Mouse (Mus musculus) kidney, embryonic 15.5 days (tissue): Measurements from ENCODE around the gene Tspan9. TPM values are rescaled to one million over a fixed set of nuclear protein-coding genes. Genes with fewer than 3 reads are reported as not detected.
A peak's percentile ranks its signal among the peaks of the same experiment; 100 is the strongest.

Experiments used
- ATAC-seq: fragments of 200-750 bp; cut with Nextera tagmentation; replicated peaks from 2 replicates; pipeline ENCODE4 v1.8.0; 2017; ENCODE audit warnings: moderate TSS enrichment; ENCODE audit not compliant: low FRiP score
- H3K27ac ChIP-seq: fragments of 300-500 bp; sonication (generic); 2 replicates; pipeline ENCODE4 v1.5.1; 2015; ENCODE audit warnings: mild to moderate bottlenecking, inconsistent platforms
- H3K27me3 ChIP-seq: fragments of 300-500 bp; sonication (generic); 2 replicates; pipeline ENCODE4 v1.6.1; 2015; ENCODE audit warnings: inconsistent platforms
- H3K36me3 ChIP-seq: fragments of 300-500 bp; sonication (generic); 2 replicates; pipeline ENCODE4 v1.6.1; 2015; ENCODE audit warnings: inconsistent platforms
- H3K4me1 ChIP-seq: fragments of 300-500 bp; sonication (generic); 2 replicates; pipeline ENCODE4 v1.6.1; 2015; ENCODE audit warnings: inconsistent platforms
- H3K4me2 ChIP-seq: fragments of 300-500 bp; sonication (generic); 2 replicates; pipeline ENCODE4 v1.6.1; 2015; ENCODE audit warnings: moderate library complexity, mild to moderate bottlenecking, inconsistent platforms
- H3K4me3 ChIP-seq: fragments of 300-500 bp; sonication (generic); replicated peaks from 2 replicates; pipeline ENCODE4 v1.5.1; 2015; ENCODE audit warnings: mild to moderate bottlenecking, inconsistent platforms
- H3K9ac ChIP-seq: fragments of 300-500 bp; sonication (generic); 2 replicates; pipeline ENCODE4 v1.6.1; 2015; ENCODE audit warnings: mild to moderate bottlenecking, inconsistent platforms
- H3K9me3 ChIP-seq: fragments of 300-500 bp; sonication (generic); replicated peaks from 2 replicates; pipeline ENCODE4 v1.6.1; 2016; ENCODE audit warnings: inconsistent platforms
- WGBS: fragments of 180-500 bp; shearing (Covaris S2); methylation state at CpG from one replicate; pipeline ENCODE4 v1.1.7; 2015; ENCODE audit warnings: mixed read lengths; 5-methylcytosine and 5-hydroxymethylcytosine counted together
- polyA plus RNA-seq: library from polyadenylated mRNA; unstranded; fragments of >200 nt; fragmentation: Nextera tagmentation; extraction: Ambion mirVana; gene quantifications from 2 replicates; pipeline ENCODE4 v1.2.1, GENCODE M21; 2015

Tspan9 gene
- polyA plus RNA-seq, 1 experiment from 2014 or later: 121 TPM

GRCm38 (mm10) chr6:128115121-128115520, 28.3 kb downstream of the Tspan9 start:
- Histone ChIP-seq H3K4me2 (no peak overlapping the region), H3K4me3 (no peak overlapping the region), H3K9ac (no peak overlapping the region), H3K27me3 (no peaks in the 10 kb centered on the region), H3K9me3 (no peaks in the 10 kb centered on the region), H3K36me3 (peaks cover 15% of the 10 kb centered on the region; the same call in 1 of the 2 replicates), H3K27ac (no peak overlapping the region), H3K4me1 (peaks cover 57% of the 10 kb centered on the region)
- 70% methylated on average over 6 of the region's 6 CpGs for WGBS
- no peak for ATAC-seq

GRCm38 (mm10) chr6:128112605-128113004, 30.8 kb downstream of the Tspan9 start:
- Histone ChIP-seq H3K4me2 (no peak overlapping the region), H3K9me3 (no peaks in the 10 kb centered on the region), H3K27ac (peak overlapping the region; percentile 81), H3K4me3 (no peak overlapping the region), H3K27me3 (no peaks in the 10 kb centered on the region), H3K36me3 (0 out of 2 replicates have a peak, but pooled peaks cover 7% of the 10 kb centered on the region), H3K9ac (no peak overlapping the region), H3K4me1 (peaks cover 64% of the 10 kb centered on the region)
- WGBS: 11% methylated on average over 3 of the region's 3 CpGs
- peak; percentile 55 for ATAC-seq

GRCm38 (mm10) chr6:128111784-128112183, 31.6 kb downstream of the Tspan9 start:
- peak; percentile 50 for ATAC-seq
- H3K4me1 ChIP-seq: peaks cover 64% of the 10 kb centered on the region
- 0 out of 2 replicates have a peak, but pooled peaks cover 7% of the 10 kb centered on the region for H3K36me3 ChIP-seq
- H3K9ac ChIP-seq: no peak overlapping the region
- no peaks in the 10 kb centered on the region for H3K27me3 ChIP-seq
- peak overlapping the region; percentile 81 for H3K27ac ChIP-seq
- 36% methylated on average over 7 of the region's 7 CpGs for WGBS
- no peak overlapping the region for H3K4me2 ChIP-seq
- H3K4me3 ChIP-seq: no peak overlapping the region
- no peaks in the 10 kb centered on the region for H3K9me3 ChIP-seq

- peaks cover 77% of the 10 kb centered on the region for H3K4me1 ChIP-seq
- no peak overlapping the region for H3K4me2 ChIP-seq
Observed at GRCm38 (mm10) chr6:128108324-128109035, 34.9 kb downstream of the Tspan9 start.

GRCm38 (mm10) chr6:128107698-128108097, 35.7 kb downstream of the Tspan9 start:
- H3K27me3 ChIP-seq: no peaks in the 10 kb centered on the region
- no peak for ATAC-seq
- H3K9me3 ChIP-seq: no peaks in the 10 kb centered on the region
- no peak overlapping the region for H3K4me3 ChIP-seq
- H3K4me1 ChIP-seq: peaks cover 76% of the 10 kb centered on the region
- H3K36me3 ChIP-seq: no peaks in the 10 kb centered on the region
- no peak overlapping the region for H3K27ac ChIP-seq
- no peak overlapping the region for H3K4me2 ChIP-seq
- H3K9ac ChIP-seq: no peak overlapping the region
- WGBS: 51% methylated on average over 8 of the region's 8 CpGs

More at GRCm38 (mm10) chr6:128108324-128109035, 34.9 kb downstream of the Tspan9 start:
- Histone ChIP-seq H3K9ac (no peak overlapping the region), H3K27me3 (no peaks in the 10 kb centered on the region), H3K9me3 (no peaks in the 10 kb centered on the region), H3K27ac (no peak overlapping the region), H3K36me3 (no peaks in the 10 kb centered on the region), H3K4me3 (no peak overlapping the region)
- no peak for ATAC-seq
- WGBS: 79% methylated on average over 7 of the region's 7 CpGs

- Histone ChIP-seq H3K27me3 (no peaks in the 10 kb centered on the region), H3K4me3 (no peak overlapping the region), H3K27ac (peak overlapping the region; percentile 76; the same call in 1 of the 2 replicates), H3K9ac (no peak overlapping the region), H3K4me2 (no peak overlapping the region), H3K9me3 (no peaks in the 10 kb centered on the region), H3K4me1 (peaks cover 70% of the 10 kb centered on the region), H3K36me3 (no peaks in the 10 kb centered on the region)
- ATAC-seq: no peak
- WGBS: 70% methylated on average over 3 of the region's 3 CpGs
Observed at GRCm38 (mm10) chr6:128106154-128106553, 37.2 kb downstream of the Tspan9 start.

GRCm38 (mm10) chr6:128104712-128105324, 38.6 kb downstream of the Tspan9 start:
- WGBS: 62% methylated on average over 7 of the region's 7 CpGs

GRCm38 (mm10) chr6:128103874-128104273, 39.5 kb downstream of the Tspan9 start:
- Histone ChIP-seq H3K36me3 (no peaks in the 10 kb centered on the region), H3K4me2 (no peak overlapping the region), H3K4me3 (no peak overlapping the region), H3K27me3 (no peaks in the 10 kb centered on the region), H3K27ac (peak overlapping the region; percentile 76), H3K9ac (no peak overlapping the region), H3K9me3 (no peaks in the 10 kb centered on the region), H3K4me1 (peaks cover 76% of the 10 kb centered on the region)
- ATAC-seq: no peak
- WGBS: 38% methylated on average over 5 of the region's 5 CpGs

More at GRCm38 (mm10) chr6:128104712-128105324, 38.6 kb downstream of the Tspan9 start:
- no peak overlapping the region for H3K4me2 ChIP-seq
- H3K4me1 ChIP-seq: peaks cover 67% of the 10 kb centered on the region
- no peak overlapping the region for H3K9ac ChIP-seq
- peak overlapping the region; percentile 76 for H3K27ac ChIP-seq
- no peak overlapping the region for H3K4me3 ChIP-seq
- ATAC-seq: peak; percentile 37; the same call in 1 of the 2 replicates
- no peaks in the 10 kb centered on the region for H3K27me3 ChIP-seq
- no peaks in the 10 kb centered on the region for H3K36me3 ChIP-seq
- no peaks in the 10 kb centered on the region for H3K9me3 ChIP-seq

GRCm38 (mm10) chr6:128102296-128102999, 40.9 kb downstream of the Tspan9 start:
- Histone ChIP-seq H3K27me3 (no peaks in the 10 kb centered on the region), H3K4me1 (peaks cover 69% of the 10 kb centered on the region), H3K27ac (peak overlapping the region; percentile 74), H3K36me3 (no peaks in the 10 kb centered on the region), H3K9me3 (no peaks in the 10 kb centered on the region), H3K4me3 (no peak overlapping the region), H3K4me2 (no peak overlapping the region), H3K9ac (no peak overlapping the region)
- 51% methylated on average over 6 of the region's 6 CpGs for WGBS
- ATAC-seq: peak; percentile 37; the same call in 1 of the 2 replicates

- WGBS: 83% methylated on average over 5 of the region's 5 CpGs
Observed at GRCm38 (mm10) chr6:128099871-128100270, 43.5 kb downstream of the Tspan9 start.

GRCm38 (mm10) chr6:128099190-128099589, 44.2 kb downstream of the Tspan9 start:
- peaks cover 54% of the 10 kb centered on the region for H3K4me1 ChIP-seq
- H3K27ac ChIP-seq: peak overlapping the region; percentile 34
- no peak for ATAC-seq
- H3K36me3 ChIP-seq: no peaks in the 10 kb centered on the region
- 49% methylated on average over 9 of the region's 9 CpGs for WGBS
- H3K9ac ChIP-seq: no peak overlapping the region
- H3K27me3 ChIP-seq: no peaks in the 10 kb centered on the region
- no peaks in the 10 kb centered on the region for H3K9me3 ChIP-seq
- no peak overlapping the region for H3K4me3 ChIP-seq
- no peak overlapping the region for H3K4me2 ChIP-seq

More at GRCm38 (mm10) chr6:128099871-128100270, 43.5 kb downstream of the Tspan9 start:
- peak overlapping the region; percentile 34; the same call in 1 of the 2 replicates for H3K27ac ChIP-seq
- no peak overlapping the region for H3K9ac ChIP-seq
- H3K36me3 ChIP-seq: no peaks in the 10 kb centered on the region
- no peak for ATAC-seq
- H3K27me3 ChIP-seq: no peaks in the 10 kb centered on the region
- H3K9me3 ChIP-seq: no peaks in the 10 kb centered on the region
- H3K4me1 ChIP-seq: peaks cover 55% of the 10 kb centered on the region
- H3K4me3 ChIP-seq: no peak overlapping the region
- no peak overlapping the region for H3K4me2 ChIP-seq

- WGBS: 79% methylated on average over 7 of the region's 7 CpGs
- Histone ChIP-seq H3K27ac (no peak overlapping the region), H3K9me3 (no peaks in the 10 kb centered on the region), H3K4me2 (no peak overlapping the region), H3K36me3 (no peaks in the 10 kb centered on the region), H3K9ac (no peak overlapping the region), H3K27me3 (no peaks in the 10 kb centered on the region), H3K4me1 (peaks cover 48% of the 10 kb centered on the region), H3K4me3 (no peak overlapping the region)
- ATAC-seq: no peak
Observed at GRCm38 (mm10) chr6:128096521-128096920, 46.9 kb downstream of the Tspan9 start.
